Mouse (Mus musculus) spleen, postnatal 36 days (tissue): ENCODE results near the gene Rragd.

Experiments used
- DNase-seq, 2 experiments: peaks; one replicate each; pipeline ENCODE4 v3.0.0; 2022; ENCODE audit warnings: low spot score in 2 of 2, mixed read lengths in 1 of 2

The Rragd gene

DNA sequence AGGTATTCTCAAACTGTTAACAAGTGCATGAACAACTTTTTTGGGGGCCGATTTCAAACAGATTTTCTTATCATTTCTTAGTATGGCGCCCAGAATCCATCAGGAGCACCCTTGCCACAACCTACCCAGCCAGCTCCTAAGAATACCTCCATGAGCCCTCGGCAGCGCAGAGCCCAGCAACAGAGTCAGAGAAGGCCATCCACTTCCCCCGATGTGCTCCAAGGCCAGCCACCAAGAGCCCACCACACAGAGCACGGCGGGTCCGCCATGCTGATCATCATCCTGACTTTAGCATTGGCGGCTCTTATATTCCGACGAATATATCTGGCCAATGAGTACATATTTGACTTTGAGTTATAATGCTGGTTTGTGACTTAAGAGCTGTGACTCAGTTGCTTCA lies 66.8 kb downstream of the Rragd start:
- no peak for DNase-seq

DNA sequence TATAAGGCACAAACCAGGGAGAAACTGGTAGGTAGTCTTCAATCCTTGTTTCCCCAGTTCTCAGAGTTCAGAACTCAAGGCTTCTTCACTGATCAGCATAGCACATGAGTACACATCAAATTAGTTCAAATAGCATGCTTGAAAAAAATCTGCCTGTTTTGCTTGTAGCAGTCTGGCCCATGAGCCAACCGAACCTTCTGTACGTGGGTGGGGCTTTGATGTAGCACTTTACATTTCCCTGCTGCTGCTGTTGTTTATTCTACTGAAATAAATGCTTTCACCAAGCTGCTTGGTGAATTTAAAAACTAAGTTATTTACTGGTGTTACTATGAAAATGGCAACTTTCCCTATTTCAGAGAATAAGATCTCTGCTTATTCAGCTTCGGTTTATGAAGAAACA lies 69.2 kb downstream of the Rragd start:
- DNase-seq = no peak

DNA sequence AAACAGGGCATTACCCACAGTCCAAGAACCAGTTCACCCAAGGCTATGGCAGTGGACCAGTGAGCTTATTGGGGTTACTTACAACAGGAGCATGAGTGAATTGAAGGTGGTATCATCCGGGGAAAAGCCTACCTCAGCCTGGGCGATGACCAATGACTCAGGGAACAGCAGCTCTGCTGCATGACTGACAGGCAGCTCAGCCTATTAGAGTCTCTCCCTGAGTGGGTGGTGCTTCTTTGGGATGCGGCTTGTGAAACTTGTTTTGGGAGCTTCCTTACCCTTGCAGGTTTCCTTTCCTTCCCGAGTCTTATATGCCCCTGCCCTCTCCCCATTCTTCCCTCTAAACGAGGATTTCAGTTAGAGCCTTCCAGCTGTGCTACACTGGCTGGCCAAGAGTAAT lies 69.8 kb downstream of the Rragd start:
- DNase-seq = no peak

DNA sequence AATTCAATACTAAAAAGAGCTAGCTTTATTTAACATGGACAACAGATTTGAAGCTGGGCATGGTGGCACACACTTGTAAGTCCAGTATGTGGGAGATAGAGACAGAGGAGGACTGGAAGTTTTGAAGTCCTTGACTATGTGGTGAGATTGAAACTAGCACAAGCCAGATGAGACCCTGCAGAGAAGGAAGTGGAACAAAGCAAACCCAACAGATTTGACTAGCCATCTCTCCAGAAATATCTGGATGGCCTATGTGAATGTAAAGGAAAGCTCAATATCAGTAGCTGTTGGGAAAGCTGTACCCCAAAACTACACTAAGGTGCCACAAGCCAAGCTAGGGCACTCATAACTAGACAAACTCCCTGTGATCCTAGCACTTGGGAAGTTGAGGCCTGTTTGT lies 71.6 kb downstream of the Rragd start:
- no peak for DNase-seq

DNA sequence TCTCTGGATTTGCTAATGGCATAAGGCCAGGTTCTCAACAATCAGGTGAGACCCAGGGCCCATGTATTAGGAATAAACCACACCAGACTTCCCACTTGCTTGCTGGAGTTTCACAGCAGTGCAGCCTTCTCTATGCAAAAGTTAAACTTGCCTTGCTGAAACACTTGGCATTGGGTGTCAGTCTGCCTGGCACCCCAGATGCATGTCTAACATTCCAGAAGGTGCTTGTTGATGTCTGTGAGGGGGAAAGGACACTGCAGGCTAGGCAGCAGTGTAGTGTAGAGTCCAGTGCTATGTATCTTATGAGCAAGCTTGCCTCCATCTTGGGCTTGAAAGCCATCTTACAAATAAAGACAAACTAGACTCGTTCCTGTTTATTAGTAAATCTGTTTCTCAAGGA lies 73.5 kb downstream of the Rragd start:
- DNase-seq = no peak

DNA sequence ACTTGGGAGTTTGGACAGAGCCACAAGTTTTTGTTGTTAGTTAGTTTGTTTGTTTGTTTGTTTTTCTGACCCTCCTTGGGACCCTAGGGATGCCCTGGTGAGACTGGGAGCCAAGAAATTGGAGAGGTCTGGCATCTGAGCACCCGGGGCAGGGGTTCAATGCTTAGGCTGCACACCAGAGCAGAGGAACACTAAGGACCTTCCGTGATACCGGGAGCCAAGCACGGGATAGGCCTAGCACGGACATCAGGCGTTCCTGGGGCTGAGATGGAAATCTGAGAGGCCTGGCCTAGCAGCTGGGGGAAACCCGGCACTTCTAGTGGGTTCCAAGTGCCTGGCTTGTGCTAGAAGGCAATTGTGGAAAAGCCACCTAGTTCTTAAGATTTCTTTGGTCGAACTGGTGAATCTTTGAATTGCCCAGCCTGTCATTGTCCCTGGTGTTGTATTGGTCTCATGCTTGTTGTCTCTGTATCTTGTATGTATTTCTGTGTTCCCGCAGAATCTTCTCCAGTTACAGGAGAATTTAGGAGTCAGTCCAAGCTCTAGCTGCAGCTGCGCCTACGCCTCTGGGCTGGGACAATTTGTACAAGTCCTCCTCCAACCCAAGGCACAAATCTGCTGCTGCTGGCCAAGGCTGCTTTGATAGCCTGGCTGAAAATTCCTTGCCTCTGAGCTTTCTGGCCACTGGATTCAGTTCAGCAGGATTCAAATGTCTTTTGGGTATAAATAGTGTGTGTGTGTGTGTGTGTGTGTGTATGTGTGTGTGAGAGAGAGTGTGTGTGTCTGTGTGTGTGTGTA lies 75.3 kb downstream of the Rragd start:
- no peak for DNase-seq

DNA sequence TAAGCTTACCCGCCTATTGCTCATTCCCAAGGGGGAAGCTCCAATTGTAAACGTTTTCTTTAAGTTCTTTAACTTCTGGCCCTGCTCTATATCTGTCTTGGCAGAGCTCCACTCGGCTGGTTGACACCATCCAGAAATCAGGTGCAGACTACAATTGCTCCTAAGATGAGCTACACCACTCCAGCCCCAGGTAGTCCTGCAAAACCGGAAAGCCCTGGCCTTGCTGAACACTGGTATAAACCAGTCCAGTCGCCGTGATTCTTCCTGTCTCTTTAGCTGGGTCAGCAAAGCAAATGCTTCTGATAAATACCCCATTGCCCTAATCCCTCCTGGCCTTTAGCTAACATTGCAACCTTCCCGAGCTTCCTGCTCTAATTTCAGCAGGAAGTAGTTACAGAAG lies 78.3 kb downstream of the Rragd start:
- DNase-seq = no peak

DNA sequence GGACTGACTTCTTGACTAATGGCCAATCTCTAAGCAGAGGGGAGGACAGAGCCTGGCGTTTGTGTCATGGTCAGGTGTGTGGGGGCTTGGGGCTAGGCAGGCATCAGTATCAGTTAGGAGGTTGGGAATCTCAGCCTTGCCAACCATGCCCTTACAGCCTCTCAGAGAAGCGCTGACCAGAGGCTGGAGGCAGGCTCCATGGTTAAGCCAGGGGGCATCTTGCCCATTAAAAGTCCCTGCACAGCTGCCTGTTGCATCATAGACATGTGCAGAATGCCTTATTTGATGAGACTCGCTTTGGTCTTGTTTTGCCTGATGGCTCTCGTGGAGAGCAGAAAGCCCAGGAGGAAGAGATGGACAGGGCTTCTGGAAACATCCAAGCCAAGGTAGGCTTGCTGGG lies 80.1 kb downstream of the Rragd start, which contains the start of gene Gabrr2:
Gabrr2 (plus strand) TSS at position 19 of the 400 bp plus-strand sequence.
- DNase-seq = no peak

DNA sequence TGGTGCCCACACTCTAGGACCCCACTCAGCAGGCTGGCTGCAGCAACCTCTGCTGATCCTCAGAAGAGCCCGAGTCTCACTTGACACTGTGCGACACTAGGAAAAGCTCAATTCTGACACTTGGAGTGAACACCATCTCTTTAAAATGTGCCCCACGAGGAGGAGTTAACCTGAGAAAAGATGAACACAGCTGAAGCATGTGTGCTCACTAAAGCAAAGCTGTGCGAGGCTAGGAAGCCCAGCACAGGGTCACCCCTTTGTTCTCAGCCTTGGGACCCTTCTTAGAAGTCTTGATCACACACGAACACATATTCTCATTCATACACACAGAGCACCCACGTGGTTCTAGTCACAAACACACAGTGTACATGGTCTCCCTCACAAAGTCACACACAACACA lies 82.1 kb downstream of the Rragd start:
- DNase-seq = no peak

DNA sequence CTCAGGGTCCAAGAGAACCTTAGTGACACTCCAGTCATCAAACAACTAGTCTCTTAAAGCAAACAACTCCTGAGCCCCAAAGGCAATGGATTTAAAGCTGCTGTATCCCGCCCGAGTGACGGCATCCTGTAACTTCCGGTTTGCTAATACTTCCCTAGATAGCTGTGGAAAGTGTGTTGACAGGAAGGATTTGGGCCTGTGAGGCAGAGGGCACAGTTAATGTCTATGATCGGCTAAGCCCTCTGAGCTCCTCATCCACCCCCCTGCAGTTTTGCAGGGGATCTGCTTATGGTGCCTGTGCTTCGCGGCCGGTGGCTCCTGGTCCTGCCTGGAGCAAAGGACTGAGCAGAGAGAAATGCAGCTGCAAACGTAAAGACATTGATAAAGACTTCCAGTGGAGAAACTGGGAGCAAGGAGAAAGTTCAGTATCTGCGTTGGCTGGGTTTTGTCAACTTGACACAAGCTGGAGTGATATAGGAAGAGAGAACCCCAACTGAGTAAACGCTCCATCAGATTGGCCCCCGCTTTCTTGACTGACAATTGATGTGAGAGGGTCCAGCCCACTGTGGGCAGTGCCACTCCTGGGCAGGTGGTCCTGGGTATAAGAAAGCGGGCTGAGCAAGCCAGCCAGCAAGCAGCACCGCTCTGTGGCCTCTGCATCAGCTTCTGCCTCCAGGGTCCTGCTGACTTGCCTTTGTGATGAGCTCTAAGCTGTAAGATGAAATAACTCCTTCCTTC lies 83.6 kb downstream of the Rragd start:
- no peak for DNase-seq

DNA sequence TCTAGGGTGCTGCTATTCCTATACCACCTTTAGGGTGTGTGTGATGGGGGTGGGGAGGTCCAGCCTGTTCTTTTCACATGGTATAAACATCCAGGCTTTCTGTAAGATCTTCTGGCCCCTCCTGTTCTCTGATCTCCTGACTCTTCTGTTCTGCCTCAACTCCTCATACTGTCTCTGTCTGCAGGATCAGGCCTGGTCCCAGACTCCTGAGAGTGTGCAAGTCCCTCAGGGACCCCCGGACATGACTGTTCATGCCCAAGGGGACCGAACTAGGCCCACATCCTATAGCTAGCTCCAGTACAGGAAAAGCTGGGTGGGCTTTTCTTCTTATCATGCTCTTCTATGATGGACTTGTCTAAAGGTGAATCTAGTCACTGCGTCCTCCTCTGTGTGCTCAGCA lies 84.5 kb downstream of the Rragd start:
- no peak for DNase-seq

DNA sequence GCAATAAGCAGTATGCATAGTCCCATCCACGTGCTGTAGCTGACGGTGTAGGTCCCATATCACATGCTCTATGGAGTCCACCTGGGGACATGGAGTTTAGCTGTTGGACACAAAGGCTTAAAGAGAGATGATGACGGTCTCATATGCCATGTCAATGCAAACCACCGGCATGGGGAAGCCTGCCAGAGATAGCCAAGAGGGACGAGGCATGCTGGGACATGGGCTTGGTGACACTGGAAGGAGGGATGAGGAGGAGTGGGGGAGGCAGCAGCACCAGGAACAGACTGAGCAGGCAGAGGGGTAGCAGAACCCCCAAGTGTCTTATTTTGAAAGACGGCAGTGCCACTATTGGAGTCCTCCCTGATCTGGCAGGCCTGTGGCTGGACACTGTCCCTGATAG lies 85.0 kb downstream of the Rragd start:
- DNase-seq = no peak

DNA sequence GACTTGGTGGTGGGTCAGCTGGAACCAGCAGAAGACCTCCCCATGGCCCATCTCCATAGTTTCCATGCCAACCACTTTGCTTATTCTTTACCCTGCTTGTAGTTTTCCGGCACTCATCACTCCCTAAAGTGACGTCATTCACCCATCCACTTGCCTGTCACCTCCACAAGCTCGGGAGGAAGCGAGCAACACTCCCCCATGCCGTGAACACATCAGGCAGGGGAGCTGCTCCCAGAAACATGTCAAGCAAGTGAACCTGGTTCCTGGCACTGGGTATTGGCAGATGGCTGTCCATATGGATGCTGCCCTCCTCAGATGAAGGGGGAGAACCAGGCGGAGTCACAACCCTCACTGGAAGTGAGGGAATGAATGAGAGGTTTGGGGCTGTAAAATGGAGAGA lies 86.1 kb downstream of the Rragd start:
- no peak for DNase-seq

DNA sequence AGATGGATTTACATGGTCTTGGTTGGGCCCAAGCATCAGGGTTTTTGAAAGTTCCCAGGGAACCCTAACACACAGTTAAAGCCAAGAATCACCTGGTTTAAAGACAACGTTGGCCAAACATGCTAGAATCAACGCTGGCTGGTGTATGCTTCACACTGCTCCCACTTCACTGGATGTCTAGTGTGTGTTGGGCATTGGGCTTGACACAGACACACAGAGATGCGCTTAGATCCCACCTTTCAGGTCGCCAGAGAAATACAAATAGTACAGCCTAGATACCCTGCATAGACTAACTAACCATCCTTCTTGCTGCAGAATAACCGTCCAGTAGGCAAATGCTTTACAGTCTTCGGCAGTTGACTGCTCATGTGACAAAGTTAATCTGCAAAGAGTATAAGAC lies 87.5 kb downstream of the Rragd start:
- no peak for DNase-seq

DNA sequence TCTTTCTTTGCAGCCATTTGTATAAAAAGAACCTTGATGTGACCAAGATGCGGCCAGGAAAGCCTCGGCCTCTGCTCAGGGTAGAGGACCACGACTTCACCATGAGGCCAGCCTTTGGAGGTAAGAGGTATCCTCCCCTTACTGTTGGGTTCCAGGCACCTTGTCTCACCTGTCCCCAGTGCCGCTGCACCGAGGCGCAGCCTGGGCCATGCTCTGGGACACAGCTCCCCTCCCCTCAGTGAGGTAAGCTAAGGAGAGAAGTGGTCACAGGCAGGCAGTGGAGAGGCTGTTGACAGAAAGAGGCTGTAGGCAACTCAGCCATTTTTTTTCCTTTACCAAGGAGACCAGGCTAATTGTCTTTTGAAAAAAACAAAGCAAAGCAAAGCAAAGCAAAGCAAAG lies 88.5 kb downstream of the Rragd start:
- no peak for DNase-seq
